Mouse (Mus musculus): ENCODE results near the gene Gtf3c1.

- TF ChIP-seq CTCF (IDR thresholded peaks at IDR 0.05; ENCODE audit: low read depth, low read length) (no peak), GATA1 (IDR thresholded peaks at IDR 0.05; ENCODE audit: borderline replicate concordance, low read length) (no peak), TAL1 (conservative IDR thresholded peaks at IDR 0.05; ENCODE audit: low read depth, low read length) (no peak), POLR2AphosphoS5 (IDR thresholded peaks at IDR 0.05; ENCODE audit: insufficient replicate concordance, low read depth, low read length) (no peak), GATA2 (IDR thresholded peaks at IDR 0.05; ENCODE audit: borderline replicate concordance, low read depth, low read length) (no peak)
Measured at GRCm38 (mm10) chr7:125744774-125745173, 37.2 kb upstream of the Gtf3c1 start.

All from G1E (cell line).